Mouse (Mus musculus) mouse embryonic stem cell (cell line): Measurements from ENCODE around the gene Tmem191c.

Experiments used
- in situ Hi-C, 2 experiments: fragments of 300-500 bp; cut with MboI; formaldehyde crosslinking; loops; 1 replicate in 1 of 2; 3 replicates in 1 of 2; pipeline ENCODE4 v1.14.3; 2019 to 2020; ENCODE audit warnings: low sequenced_read_pairs in 2 of 2, low pct_unique_long_range_greater_than_20kb in 1 of 2, mixed read lengths in 1 of 2; ENCODE audit not compliant: unreplicated experiment in 1 of 2

The Tmem191c gene

GRCm38 (mm10) chr16:17309036-17309435 is 33.2 kb downstream of the Tmem191c start:
- in situ Hi-C loops, result no loop called here

- in situ Hi-C loops, result no loop called here
These were observed 36.7 kb downstream of the Tmem191c start for GRCm38 (mm10) chr16:17312531-17312930.

- in situ Hi-C loops, result no loop called here
These were observed 40.7 kb downstream of the Tmem191c start for GRCm38 (mm10) chr16:17316554-17316953.

GRCm38 (mm10) chr16:17321481-17321880 is 45.6 kb downstream of the Tmem191c start:
- in situ Hi-C loops, result no loop called here

GRCm38 (mm10) chr16:17324745-17325144 is 48.9 kb downstream of the Tmem191c start:
- in situ Hi-C loops, result no loop called here

GRCm38 (mm10) chr16:17326064-17326463 is 50.2 kb downstream of the Tmem191c start:
- in situ Hi-C loops, result no loop called here

DNA sequence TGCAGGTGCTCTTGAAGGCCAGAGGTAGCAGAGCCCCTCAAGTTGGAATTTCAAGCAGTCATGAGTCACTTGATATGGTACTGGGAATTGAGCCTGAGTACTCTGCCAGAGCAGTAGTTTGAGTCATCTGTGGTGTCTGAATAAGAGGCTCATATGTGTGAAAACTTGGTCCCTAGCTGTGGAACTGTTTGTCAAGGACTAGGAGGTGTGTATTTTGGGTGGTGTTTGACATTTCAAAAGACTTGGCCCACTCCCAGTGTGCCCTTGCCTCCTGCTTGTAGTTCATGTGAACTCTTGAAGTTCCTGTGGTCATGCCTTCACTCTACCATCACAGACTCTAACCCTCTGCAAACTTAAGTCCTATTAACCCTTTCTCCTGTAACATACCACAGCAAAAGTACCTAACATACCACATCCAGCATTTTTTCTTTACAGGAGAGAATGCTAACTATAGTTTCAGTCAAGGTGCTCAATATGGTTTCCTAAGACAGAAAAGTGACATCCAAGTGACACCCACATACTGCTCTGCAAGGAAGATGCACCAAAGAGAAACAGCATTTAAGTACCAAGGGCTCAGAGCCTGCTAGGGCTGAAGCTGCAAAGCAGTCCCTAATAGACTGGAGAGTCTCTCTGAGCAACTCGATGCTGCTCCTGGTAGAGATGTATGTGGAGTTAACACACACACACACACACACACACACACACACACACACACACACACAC is 54.1 kb downstream of the Tmem191c start:
- in situ Hi-C loops, result no loop called here

DNA sequence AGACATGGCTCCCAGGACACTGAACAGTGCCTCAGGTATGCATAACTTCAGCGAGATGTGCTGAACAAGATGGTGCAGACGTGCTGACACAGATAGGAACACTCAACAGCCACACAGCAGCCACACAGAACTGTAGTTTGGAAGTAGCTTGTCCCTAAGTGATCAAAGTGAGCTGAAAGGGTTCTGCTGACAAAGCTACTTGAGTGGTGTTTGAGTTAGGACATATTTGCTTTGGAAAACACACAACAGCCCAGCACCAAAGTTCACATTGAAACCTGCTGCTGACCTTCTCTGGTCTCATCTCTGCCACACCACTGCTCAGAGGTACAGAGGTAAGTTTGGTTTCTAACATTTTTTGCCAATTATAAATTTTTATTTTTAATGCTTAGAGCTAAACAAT is 55.2 kb downstream of the Tmem191c start, which contains the start of gene Serpind1:
TSS of gene Serpind1 (plus strand) at position 256 of the 400 bp plus-strand sequence.
- in situ Hi-C loops, result no loop called here

DNA sequence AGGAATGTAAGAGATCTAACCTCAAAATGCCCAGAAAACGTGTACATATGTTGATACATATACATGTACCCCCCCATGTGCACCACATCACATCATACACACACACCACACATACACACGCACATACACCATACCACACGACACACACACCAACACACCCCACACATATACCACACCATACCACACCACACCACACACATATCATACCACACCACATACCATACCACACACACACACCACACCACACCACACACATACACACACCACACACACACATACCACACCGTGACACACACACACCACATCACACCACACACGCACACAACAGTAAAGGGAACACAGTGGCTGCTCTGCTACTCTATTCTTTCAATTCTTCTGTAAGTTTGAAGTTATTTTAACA is 56.0 kb downstream of the Tmem191c start:
- in situ Hi-C loops, result no loop called here
